Mouse (Mus musculus): ENCODE data around the gene Zfp1. TPM values are rescaled to one million over a fixed set of nuclear protein-coding genes. Genes with fewer than 3 reads are reported as not detected.

The Zfp1 gene
- polyA plus RNA-seq, 1 experiment from 2014 or later: 31.2 TPM

GRCm38 (mm10) chr8:111699035-111699434, 55.8 kb downstream of the Zfp1 start:
- H3K9me3 ChIP-seq (ENCODE audit: control insufficient read depth, low read length): no peaks in the 10 kb centered on the region
- H3K4me3 ChIP-seq (ENCODE audit: low read depth, low read length): no peak overlapping the region
- H3K4me1 ChIP-seq (ENCODE audit: control insufficient read depth, insufficient read depth, low read length): no peaks in the 10 kb centered on the region
- no peak overlapping the region for H3K4me2 ChIP-seq (ENCODE audit: low read depth, low read length)
- 21% methylated on average over 1 of the region's 1 CpGs for WGBS
- H3K27me3 ChIP-seq (ENCODE audit: control insufficient read depth, insufficient read depth, low read length): no peaks in the 10 kb centered on the region
- no peak overlapping the region for H3K9ac ChIP-seq (replicated peaks; ENCODE audit: low read depth, low read length)
- no peaks in the 10 kb centered on the region for H3K36me3 ChIP-seq (ENCODE audit: control insufficient read depth, insufficient read depth, low read length)
- H3K27ac ChIP-seq (ENCODE audit: low read depth, low read length): no peak overlapping the region
- no peak for ATAC-seq (ENCODE audit: low read depth)

- Histone ChIP-seq H3K4me3 (ENCODE audit: low read depth, low read length) (no peak overlapping the region), H3K4me1 (ENCODE audit: control insufficient read depth, insufficient read depth, low read length) (no peaks in the 10 kb centered on the region), H3K4me2 (ENCODE audit: low read depth, low read length) (no peak overlapping the region), H3K36me3 (ENCODE audit: control insufficient read depth, insufficient read depth, low read length) (no peaks in the 10 kb centered on the region), H3K9me3 (ENCODE audit: control insufficient read depth, low read length) (no peaks in the 10 kb centered on the region), H3K27ac (ENCODE audit: low read depth, low read length) (no peak overlapping the region), H3K27me3 (ENCODE audit: control insufficient read depth, insufficient read depth, low read length) (no peaks in the 10 kb centered on the region), H3K9ac (replicated peaks; ENCODE audit: low read depth, low read length) (no peak overlapping the region)
- 86% methylated on average over 3 of the region's 3 CpGs for WGBS
- no peak for ATAC-seq (ENCODE audit: low read depth)
Measured at GRCm38 (mm10) chr8:111700201-111700600, 57.0 kb downstream of the Zfp1 start.

- H3K4me2 ChIP-seq (ENCODE audit: low read depth, low read length): no peak overlapping the region
- H3K9me3 ChIP-seq (ENCODE audit: control insufficient read depth, low read length): no peaks in the 10 kb centered on the region
- no peak overlapping the region for H3K9ac ChIP-seq (replicated peaks; ENCODE audit: low read depth, low read length)
- H3K27ac ChIP-seq (ENCODE audit: low read depth, low read length): no peak overlapping the region
- no peaks in the 10 kb centered on the region for H3K4me1 ChIP-seq (ENCODE audit: control insufficient read depth, insufficient read depth, low read length)
- no peaks in the 10 kb centered on the region for H3K36me3 ChIP-seq (ENCODE audit: control insufficient read depth, insufficient read depth, low read length)
- ATAC-seq (ENCODE audit: low read depth): no peak
- no peaks in the 10 kb centered on the region for H3K27me3 ChIP-seq (ENCODE audit: control insufficient read depth, insufficient read depth, low read length)
- H3K4me3 ChIP-seq (ENCODE audit: low read depth, low read length): no peak overlapping the region
- WGBS: 88% methylated on average over 5 of the region's 5 CpGs
Measured at GRCm38 (mm10) chr8:111700740-111701139, 57.5 kb downstream of the Zfp1 start.

DNA sequence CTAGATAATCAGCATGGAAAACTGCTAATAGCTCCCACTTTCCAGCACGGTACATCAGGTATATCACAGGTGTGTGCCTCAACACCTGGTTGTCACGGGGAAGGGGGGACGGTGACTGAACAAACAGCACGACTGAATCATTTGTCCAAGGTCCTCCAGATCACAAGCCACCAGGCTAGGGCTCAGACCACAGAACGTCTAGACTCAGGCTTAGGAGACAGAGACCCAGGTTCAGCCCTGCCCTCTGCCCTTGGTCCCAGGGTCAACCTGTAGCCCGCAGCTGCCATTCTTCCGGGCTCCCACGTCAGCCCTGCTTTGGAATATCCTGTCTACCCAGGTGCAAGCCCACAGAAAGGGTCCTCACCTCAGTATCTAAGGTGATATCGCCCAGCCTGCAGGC, 58.2 kb downstream of the Zfp1 start:
- Histone ChIP-seq H3K27ac (ENCODE audit: low read depth, low read length) (no peak overlapping the region), H3K4me3 (ENCODE audit: low read depth, low read length) (no peak overlapping the region), H3K4me2 (ENCODE audit: low read depth, low read length) (no peak overlapping the region), H3K9ac (replicated peaks; ENCODE audit: low read depth, low read length) (no peak overlapping the region), H3K36me3 (ENCODE audit: control insufficient read depth, insufficient read depth, low read length) (no peaks in the 10 kb centered on the region), H3K4me1 (ENCODE audit: control insufficient read depth, insufficient read depth, low read length) (no peaks in the 10 kb centered on the region), H3K9me3 (ENCODE audit: control insufficient read depth, low read length) (no peaks in the 10 kb centered on the region), H3K27me3 (ENCODE audit: control insufficient read depth, insufficient read depth, low read length) (no peaks in the 10 kb centered on the region)
- no peak for ATAC-seq (ENCODE audit: low read depth)
- WGBS: 83% methylated on average over 9 of the region's 9 CpGs

GRCm38 (mm10) chr8:111704585-111704984, 61.4 kb downstream of the Zfp1 start:
- Histone ChIP-seq H3K36me3 (ENCODE audit: control insufficient read depth, insufficient read depth, low read length) (peaks cover 6% of the 10 kb centered on the region; the same call in 1 of the 2 replicates), H3K9ac (replicated peaks; ENCODE audit: low read depth, low read length) (no peak overlapping the region), H3K9me3 (ENCODE audit: control insufficient read depth, low read length) (no peaks in the 10 kb centered on the region), H3K27me3 (ENCODE audit: control insufficient read depth, insufficient read depth, low read length) (no peaks in the 10 kb centered on the region), H3K4me2 (ENCODE audit: low read depth, low read length) (no peak overlapping the region), H3K4me1 (ENCODE audit: control insufficient read depth, insufficient read depth, low read length) (no peaks in the 10 kb centered on the region), H3K27ac (ENCODE audit: low read depth, low read length) (no peak overlapping the region), H3K4me3 (ENCODE audit: low read depth, low read length) (no peak overlapping the region)
- ATAC-seq (ENCODE audit: low read depth): no peak
- WGBS: 93% methylated on average over 12 of the region's 12 CpGs

GRCm38 (mm10) chr8:111705222-111705621, 62.0 kb downstream of the Zfp1 start:
- no peaks in the 10 kb centered on the region for H3K4me1 ChIP-seq (ENCODE audit: control insufficient read depth, insufficient read depth, low read length)
- no peak for ATAC-seq (ENCODE audit: low read depth)
- WGBS: 85% methylated on average over 3 of the region's 3 CpGs

DNA sequence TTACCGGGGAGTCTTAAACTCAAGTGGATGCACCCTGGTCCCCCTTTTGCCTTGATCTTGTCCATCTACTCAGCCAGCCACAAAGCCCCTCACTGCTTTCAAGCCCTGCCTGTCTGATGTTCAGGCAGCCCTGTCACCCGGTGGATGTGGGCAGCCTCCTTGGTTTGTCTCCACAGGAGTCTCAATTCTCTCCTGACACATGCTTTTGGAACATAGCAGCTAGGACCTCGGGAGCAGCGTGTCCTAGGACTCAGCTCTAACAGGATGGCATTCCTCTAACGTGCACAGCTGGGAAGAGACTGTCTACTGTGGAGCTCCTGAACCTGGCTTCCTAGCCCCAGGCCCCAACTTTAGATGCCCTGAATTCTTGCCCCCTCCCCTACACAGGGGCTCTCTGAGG, 62.5 kb downstream of the Zfp1 start:
- Histone ChIP-seq H3K9me3 (ENCODE audit: control insufficient read depth, low read length) (no peaks in the 10 kb centered on the region), H3K36me3 (ENCODE audit: control insufficient read depth, insufficient read depth, low read length) (peaks cover 15% of the 10 kb centered on the region), H3K4me2 (ENCODE audit: low read depth, low read length) (no peak overlapping the region), H3K4me1 (ENCODE audit: control insufficient read depth, insufficient read depth, low read length) (no peaks in the 10 kb centered on the region), H3K4me3 (ENCODE audit: low read depth, low read length) (no peak overlapping the region), H3K27ac (ENCODE audit: low read depth, low read length) (no peak overlapping the region), H3K27me3 (ENCODE audit: control insufficient read depth, insufficient read depth, low read length) (no peaks in the 10 kb centered on the region), H3K9ac (replicated peaks; ENCODE audit: low read depth, low read length) (no peak overlapping the region)
- WGBS: 65% methylated on average over 5 of the region's 5 CpGs
- ATAC-seq (ENCODE audit: low read depth): no peak

More at GRCm38 (mm10) chr8:111705222-111705621, 62.0 kb downstream of the Zfp1 start:
- no peak overlapping the region for H3K9ac ChIP-seq (replicated peaks; ENCODE audit: low read depth, low read length)
- no peaks in the 10 kb centered on the region for H3K27me3 ChIP-seq (ENCODE audit: control insufficient read depth, insufficient read depth, low read length)
- no peak overlapping the region for H3K4me3 ChIP-seq (ENCODE audit: low read depth, low read length)
- H3K36me3 ChIP-seq (ENCODE audit: control insufficient read depth, insufficient read depth, low read length): peaks cover 10% of the 10 kb centered on the region
- no peak overlapping the region for H3K4me2 ChIP-seq (ENCODE audit: low read depth, low read length)
- no peaks in the 10 kb centered on the region for H3K9me3 ChIP-seq (ENCODE audit: control insufficient read depth, low read length)
- H3K27ac ChIP-seq (ENCODE audit: low read depth, low read length): no peak overlapping the region

- WGBS: 93% methylated on average over 6 of the region's 6 CpGs
Measured at GRCm38 (mm10) chr8:111708265-111708664, 65.1 kb downstream of the Zfp1 start.

GRCm38 (mm10) chr8:111709223-111709622, 66.0 kb downstream of the Zfp1 start:
- no peaks in the 10 kb centered on the region for H3K4me1 ChIP-seq (ENCODE audit: control insufficient read depth, insufficient read depth, low read length)
- H3K9me3 ChIP-seq (ENCODE audit: control insufficient read depth, low read length): no peaks in the 10 kb centered on the region
- 95% methylated on average over 1 of the region's 1 CpGs for WGBS
- no peak for ATAC-seq (ENCODE audit: low read depth)
- no peak overlapping the region for H3K27ac ChIP-seq (ENCODE audit: low read depth, low read length)
- H3K27me3 ChIP-seq (ENCODE audit: control insufficient read depth, insufficient read depth, low read length): no peaks in the 10 kb centered on the region
- H3K9ac ChIP-seq (replicated peaks; ENCODE audit: low read depth, low read length): no peak overlapping the region
- H3K4me2 ChIP-seq (ENCODE audit: low read depth, low read length): no peak overlapping the region
- H3K36me3 ChIP-seq (ENCODE audit: control insufficient read depth, insufficient read depth, low read length): peaks cover 47% of the 10 kb centered on the region
- no peak overlapping the region for H3K4me3 ChIP-seq (ENCODE audit: low read depth, low read length)

More at GRCm38 (mm10) chr8:111708265-111708664, 65.1 kb downstream of the Zfp1 start:
- Histone ChIP-seq H3K4me3 (ENCODE audit: low read depth, low read length) (no peak overlapping the region), H3K27ac (ENCODE audit: low read depth, low read length) (no peak overlapping the region), H3K36me3 (ENCODE audit: control insufficient read depth, insufficient read depth, low read length) (peaks cover 39% of the 10 kb centered on the region), H3K4me2 (ENCODE audit: low read depth, low read length) (no peak overlapping the region), H3K4me1 (ENCODE audit: control insufficient read depth, insufficient read depth, low read length) (no peaks in the 10 kb centered on the region), H3K27me3 (ENCODE audit: control insufficient read depth, insufficient read depth, low read length) (no peaks in the 10 kb centered on the region), H3K9ac (replicated peaks; ENCODE audit: low read depth, low read length) (no peak overlapping the region), H3K9me3 (ENCODE audit: control insufficient read depth, low read length) (no peaks in the 10 kb centered on the region)
- ATAC-seq (ENCODE audit: low read depth): no peak
